Mouse (Mus musculus) cerebellum, adult 8-10 months (tissue): Measurements from ENCODE around the gene Tomm6.

Source experiments
- DNase-seq: peaks from one replicate; pipeline ENCODE4 v3.0.0; 2022

Gene Tomm6

GRCm38 (mm10) chr17:47642992-47643391 lies 45.2 kb downstream of the Tomm6 start:
- DNase-seq, result no peak
